Mouse (Mus musculus): ENCODE results near the gene Gabre. TPM values are rescaled to one million over a fixed set of nuclear protein-coding genes. Genes with fewer than 3 reads are reported as not detected.

Gene Gabre
- under 1 TPM; 0.13 to 0.72 (median 0.44) TPM for total RNA-seq (2022)

GRCm38 (mm10) chrX:72274659-72275371 lies at the start of gene Gabre:
Gene Gabre, minus strand, starts transcription at chrX:72274803.
- DNase-seq (ENCODE audit: low spot score in 2 of 2) = no peak

- DNase-seq (ENCODE audit: low spot score in 2 of 2) = no peak
Measured at GRCm38 (mm10) chrX:72297812-72298211, 23.2 kb upstream of the Gabre start.

GRCm38 (mm10) chrX:72275372-72275663 lies 715 bp upstream of the Gabre start:
- DNase-seq (ENCODE audit: low spot score in 2 of 2) = no peak

GRCm38 (mm10) chrX:72273966-72274658 lies 491 bp downstream of the Gabre start:
- no peak for DNase-seq (ENCODE audit: low spot score in 2 of 2)

- DNase-seq (ENCODE audit: low spot score in 2 of 2) = no peak
Measured at GRCm38 (mm10) chrX:72270637-72271036, 4.0 kb downstream of the Gabre start.

GRCm38 (mm10) chrX:72221717-72222116 lies 52.9 kb downstream of the Gabre start, which contains the start of gene Magea4:
Gene Magea4, plus strand, starts transcription at chrX:72222017.
- no peak for DNase-seq (ENCODE audit: low spot score in 2 of 2)

Small RNAs within 50 kb of the gene (microRNA-seq; reads per million reads assigned to microRNA genes)
- gene Mir224 (4.6 to 6.1 reads per million in 2 experiments), gene Mir452 (0 to 1.1 reads per million in 2 experiments)

Other genes starting within 250 kb of the Gabre start
- gene Magea4, start 52.8 kb downstream of the Gabre start, total RNA-seq (2022) = not detected
- gene Magea10, start 112.1 kb upstream of the Gabre start, total RNA-seq (2022) = not detected